Mouse (Mus musculus): ENCODE data around the gene Cd59b. TPM values are rescaled to one million over a fixed set of nuclear protein-coding genes. Genes with fewer than 3 reads are reported as not detected.
A peak's percentile ranks its signal among the peaks of the same experiment; 100 is the strongest.
"Not testable (repeated sequence)": the region's sequence is repeated elsewhere in the genome, so short reads cannot be mapped to it uniquely, and the experiment has no call there.

Cd59b gene
- polyA plus RNA-seq, 1 experiment: 0.31 TPM

- Histone ChIP-seq H3K4me3 (replicated peaks) (no peak overlapping the region), H3K4me1 (peaks cover 29% of the 10 kb centered on the region), H3K9me3 (no peaks in the 10 kb centered on the region), H3K36me3 (replicated peaks; ENCODE audit: low read length) (peaks cover 19% of the 10 kb centered on the region), H3K27me3 (replicated peaks) (no peaks in the 10 kb centered on the region)
- no peak for TF ChIP-seq GATA1 (IDR thresholded peaks at IDR 0.05; ENCODE audit: borderline replicate concordance, low read length)
- TF ChIP-seq FLI1 (IDR thresholded peaks at IDR 0.05; ENCODE audit: low read length): no peak
Measured at GRCm38 (mm10) chr2:104114898-104115297, 45.2 kb downstream of the Cd59b start.

GRCm38 (mm10) chr2:104117173-104117572 lies 47.5 kb downstream of the Cd59b start:
- H3K27me3 ChIP-seq (replicated peaks); H3K4me3 ChIP-seq (replicated peaks); H3K9me3 ChIP-seq: not testable (repeated sequence)
- peaks cover 44% of the 10 kb centered on the region for H3K4me1 ChIP-seq
- peaks cover 18% of the 10 kb centered on the region for H3K36me3 ChIP-seq (replicated peaks; ENCODE audit: low read length)

- Histone ChIP-seq H3K27me3 (replicated peaks) (peaks cover 15% of the 10 kb centered on the region), H3K4me1 (peaks cover 55% of the 10 kb centered on the region), H3K4me3 (replicated peaks) (no peak overlapping the region), H3K9me3 (no peaks in the 10 kb centered on the region), H3K36me3 (replicated peaks; ENCODE audit: low read length) (peaks cover 11% of the 10 kb centered on the region)
- no peak for TF ChIP-seq GATA1 (IDR thresholded peaks at IDR 0.05; ENCODE audit: borderline replicate concordance, low read length)
- TF ChIP-seq FLI1 (IDR thresholded peaks at IDR 0.05; ENCODE audit: low read length): no peak
Measured at GRCm38 (mm10) chr2:104119097-104119496, 49.4 kb downstream of the Cd59b start.

- no peak overlapping the region for H3K4me3 ChIP-seq (replicated peaks)
- peaks cover 25% of the 10 kb centered on the region for H3K27me3 ChIP-seq (replicated peaks)
- H3K9me3 ChIP-seq: no peaks in the 10 kb centered on the region
- TF ChIP-seq FLI1 (IDR thresholded peaks at IDR 0.05; ENCODE audit: low read length): no peak
- TF ChIP-seq GATA1 (IDR thresholded peaks at IDR 0.05; ENCODE audit: borderline replicate concordance, low read length): no peak
- H3K4me1 ChIP-seq: peaks cover 56% of the 10 kb centered on the region
- peaks cover 10% of the 10 kb centered on the region for H3K36me3 ChIP-seq (replicated peaks; ENCODE audit: low read length)
Measured at GRCm38 (mm10) chr2:104120312-104120711, 50.7 kb downstream of the Cd59b start.

- peaks cover 10% of the 10 kb centered on the region for H3K36me3 ChIP-seq (replicated peaks; ENCODE audit: low read length)
- TF ChIP-seq FLI1 (IDR thresholded peaks at IDR 0.05; ENCODE audit: low read length): no peak
- H3K4me3 ChIP-seq (replicated peaks): peak overlapping the region; percentile 92
- H3K27me3 ChIP-seq (replicated peaks): peaks cover 37% of the 10 kb centered on the region
- peaks cover 62% of the 10 kb centered on the region for H3K4me1 ChIP-seq
- no peaks in the 10 kb centered on the region for H3K9me3 ChIP-seq
Measured at GRCm38 (mm10) chr2:104121681-104122504, 52.2 kb downstream of the Cd59b start.

GRCm38 (mm10) chr2:104122505-104123378 lies 53.1 kb downstream of the Cd59b start, which contains the start of gene A930018P22Rik:
A930018P22Rik (plus strand) TSS chr2:104122769.
- Histone ChIP-seq H3K9me3 (no peaks in the 10 kb centered on the region), H3K4me3 (replicated peaks) (peak within 1 kb of the TSS; percentile 92), H3K4me1 (peaks cover 54% of the 10 kb centered on the region), H3K36me3 (replicated peaks; ENCODE audit: low read length) (peaks cover 6% of the 10 kb centered on the region), H3K27me3 (replicated peaks) (peaks cover 42% of the 10 kb centered on the region)
- TF ChIP-seq GATA1 (IDR thresholded peaks at IDR 0.05; ENCODE audit: borderline replicate concordance, low read length) (no peak), FLI1 (IDR thresholded peaks at IDR 0.05; ENCODE audit: low read length) (no peak)

- TF ChIP-seq GATA1 (IDR thresholded peaks at IDR 0.05; ENCODE audit: borderline replicate concordance, low read length): no peak
- no peak for TF ChIP-seq FLI1 (IDR thresholded peaks at IDR 0.05; ENCODE audit: low read length)
- peaks cover 4% of the 10 kb centered on the region for H3K36me3 ChIP-seq (replicated peaks; ENCODE audit: low read length)
- peaks cover 52% of the 10 kb centered on the region for H3K4me1 ChIP-seq
- H3K4me3 ChIP-seq (replicated peaks): peak overlapping the region; percentile 92
- H3K27me3 ChIP-seq (replicated peaks): peaks cover 50% of the 10 kb centered on the region
- H3K9me3 ChIP-seq: no peaks in the 10 kb centered on the region
Measured at GRCm38 (mm10) chr2:104123540-104123939, 53.9 kb downstream of the Cd59b start.

- no peaks in the 10 kb centered on the region for H3K36me3 ChIP-seq (replicated peaks; ENCODE audit: low read length)
- peaks cover 55% of the 10 kb centered on the region for H3K27me3 ChIP-seq (replicated peaks)
- TF ChIP-seq GATA1 (IDR thresholded peaks at IDR 0.05; ENCODE audit: borderline replicate concordance, low read length) (no peak), FLI1 (IDR thresholded peaks at IDR 0.05; ENCODE audit: low read length) (no peak)
- peaks cover 47% of the 10 kb centered on the region for H3K4me1 ChIP-seq
- no peaks in the 10 kb centered on the region for H3K9me3 ChIP-seq
- no peak overlapping the region for H3K4me3 ChIP-seq (replicated peaks)
Measured at GRCm38 (mm10) chr2:104124071-104124470, 54.4 kb downstream of the Cd59b start.

- no peaks in the 10 kb centered on the region for H3K9me3 ChIP-seq
- H3K4me3 ChIP-seq (replicated peaks): no peak overlapping the region
- H3K36me3 ChIP-seq (replicated peaks; ENCODE audit: low read length): no peaks in the 10 kb centered on the region
- TF ChIP-seq GATA1 (IDR thresholded peaks at IDR 0.05; ENCODE audit: borderline replicate concordance, low read length): no peak
- no peak for TF ChIP-seq FLI1 (IDR thresholded peaks at IDR 0.05; ENCODE audit: low read length)
- H3K4me1 ChIP-seq: peaks cover 21% of the 10 kb centered on the region
- H3K27me3 ChIP-seq (replicated peaks): peaks cover 75% of the 10 kb centered on the region
Measured at GRCm38 (mm10) chr2:104128803-104129531, 59.3 kb downstream of the Cd59b start.

All from megakaryocyte, embryonic 14.5 days (primary cell).